Mouse (Mus musculus): ENCODE measurements around the gene Bcan. TPM values are rescaled to one million over a fixed set of nuclear protein-coding genes. Genes with fewer than 3 reads are reported as not detected.

Gene Bcan
- polyA plus RNA-seq, 1 experiment = 0.95 TPM

DNA sequence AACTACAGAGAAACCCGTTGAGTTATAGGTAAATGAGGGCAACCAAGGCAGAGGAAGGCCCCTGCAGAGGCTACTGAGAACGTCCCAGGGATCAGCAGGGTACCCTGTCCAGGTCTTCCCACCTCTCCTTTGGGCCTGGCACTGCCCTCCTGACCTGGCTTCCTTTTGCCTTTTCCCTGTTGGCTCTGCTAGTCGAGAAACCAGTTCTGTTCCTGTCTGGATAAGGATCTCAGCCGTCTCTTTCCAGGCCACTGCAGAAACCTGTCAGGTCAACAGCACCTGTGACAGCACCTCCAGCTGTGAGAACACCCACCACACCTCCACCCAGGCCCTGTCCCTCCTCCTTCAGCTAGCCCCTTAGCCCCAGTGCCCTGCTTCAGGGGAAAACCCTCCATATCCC, 41.6 kb downstream of the Bcan start:
- WGBS = 42% methylated on average over 4 of the region's 4 CpGs
- Histone ChIP-seq H3K4me3 (replicated peaks; ENCODE audit: control insufficient read depth, low read depth, low read length) (no peak overlapping the region), H3K4me1 (ENCODE audit: control insufficient read depth, insufficient read depth, low read length) (no peaks in the 10 kb centered on the region), H3K27ac (ENCODE audit: control insufficient read depth, insufficient read depth, low read depth, low read length, poor library complexity) (no peak overlapping the region)
- no peak for TF ChIP-seq POLR2A (IDR thresholded peaks at IDR 0.05; ENCODE audit: borderline replicate concordance, control insufficient read depth, low read depth, low read length)
- TF ChIP-seq CTCF (IDR thresholded peaks at IDR 0.05; ENCODE audit: control insufficient read depth, insufficient read depth, low read length) = no peak

DNA sequence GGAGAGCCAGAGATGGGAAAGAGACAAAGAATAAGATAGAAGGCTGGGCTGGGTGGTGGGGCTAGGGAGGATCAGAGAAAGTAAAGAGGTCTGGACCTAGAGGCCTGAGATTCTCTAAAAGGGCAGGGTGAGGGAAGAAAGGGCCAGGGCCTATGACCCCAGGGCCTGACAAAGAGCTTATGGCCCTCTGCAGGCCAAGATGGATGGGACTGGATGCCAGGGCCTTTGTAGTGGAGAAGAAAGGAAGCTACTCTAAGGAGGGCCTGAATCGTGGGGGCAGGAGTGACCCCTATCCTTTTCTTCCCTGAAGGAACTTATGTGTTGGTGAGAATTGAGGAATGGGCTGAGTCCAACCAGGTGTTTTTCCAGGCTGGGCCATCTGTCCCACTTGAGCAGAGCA, 42.0 kb downstream of the Bcan start:
- H3K4me3 ChIP-seq (replicated peaks; ENCODE audit: control insufficient read depth, low read depth, low read length) = no peak overlapping the region
- WGBS = 71% methylated on average over 1 of the region's 1 CpGs
- no peak overlapping the region for H3K27ac ChIP-seq (ENCODE audit: control insufficient read depth, insufficient read depth, low read depth, low read length, poor library complexity)
- H3K4me1 ChIP-seq (ENCODE audit: control insufficient read depth, insufficient read depth, low read length) = no peaks in the 10 kb centered on the region
- TF ChIP-seq CTCF (IDR thresholded peaks at IDR 0.05; ENCODE audit: control insufficient read depth, insufficient read depth, low read length) (no peak), POLR2A (IDR thresholded peaks at IDR 0.05; ENCODE audit: borderline replicate concordance, control insufficient read depth, low read depth, low read length) (no peak)

DNA sequence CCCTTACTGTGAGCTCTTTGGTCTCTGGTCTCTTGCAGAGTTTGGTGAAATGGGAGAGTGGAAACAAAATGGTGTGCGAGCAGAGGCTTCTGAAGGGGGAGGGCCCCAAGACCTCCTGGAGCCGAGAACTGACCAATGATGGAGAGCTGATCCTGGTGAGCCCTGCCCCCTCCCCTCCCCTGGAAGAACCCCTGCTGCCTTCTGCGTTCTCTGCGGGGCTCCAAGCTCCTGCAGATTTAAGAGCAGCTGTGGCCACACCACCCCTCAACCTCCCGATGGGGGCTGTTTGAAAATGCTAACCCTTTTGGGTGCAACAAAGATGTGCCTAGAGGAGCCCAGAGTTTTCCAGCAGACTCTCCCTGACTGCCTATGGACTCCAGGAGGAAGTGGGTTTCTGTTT, 47.6 kb downstream of the Bcan start:
- no peak overlapping the region for H3K27ac ChIP-seq (ENCODE audit: control insufficient read depth, insufficient read depth, low read depth, low read length, poor library complexity)
- no peak overlapping the region for H3K4me3 ChIP-seq (replicated peaks; ENCODE audit: control insufficient read depth, low read depth, low read length)
- WGBS = 7% methylated on average over 5 of the region's 5 CpGs
- TF ChIP-seq CTCF (IDR thresholded peaks at IDR 0.05; ENCODE audit: control insufficient read depth, insufficient read depth, low read length) = no peak
- no peak for TF ChIP-seq POLR2A (IDR thresholded peaks at IDR 0.05; ENCODE audit: borderline replicate concordance, control insufficient read depth, low read depth, low read length)
- no peaks in the 10 kb centered on the region for H3K4me1 ChIP-seq (ENCODE audit: control insufficient read depth, insufficient read depth, low read length)

DNA sequence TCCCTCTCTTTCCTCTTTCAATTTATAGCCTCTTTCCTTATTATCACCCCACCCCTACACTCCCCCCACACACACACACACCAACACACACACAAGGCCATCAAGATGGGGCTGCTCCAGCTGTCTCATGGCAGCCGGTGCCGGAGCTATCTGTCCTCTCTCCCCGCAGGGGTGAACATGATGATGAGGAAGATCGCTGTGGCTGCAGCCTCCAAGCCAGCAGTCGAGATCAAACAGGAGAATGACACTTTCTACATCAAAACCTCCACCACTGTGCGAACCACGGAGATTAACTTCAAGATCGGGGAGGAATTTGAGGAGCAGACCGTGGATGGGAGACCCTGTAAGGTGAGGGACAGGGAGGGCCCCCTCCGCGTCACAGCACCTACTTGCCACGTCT, 48.1 kb downstream of the Bcan start:
- 22% methylated on average over 12 of the region's 12 CpGs for WGBS
- Histone ChIP-seq H3K27ac (ENCODE audit: control insufficient read depth, insufficient read depth, low read depth, low read length, poor library complexity) (no peak overlapping the region), H3K4me3 (replicated peaks; ENCODE audit: control insufficient read depth, low read depth, low read length) (no peak overlapping the region), H3K4me1 (ENCODE audit: control insufficient read depth, insufficient read depth, low read length) (no peaks in the 10 kb centered on the region)
- TF ChIP-seq POLR2A (IDR thresholded peaks at IDR 0.05; ENCODE audit: borderline replicate concordance, control insufficient read depth, low read depth, low read length) = no peak

DNA sequence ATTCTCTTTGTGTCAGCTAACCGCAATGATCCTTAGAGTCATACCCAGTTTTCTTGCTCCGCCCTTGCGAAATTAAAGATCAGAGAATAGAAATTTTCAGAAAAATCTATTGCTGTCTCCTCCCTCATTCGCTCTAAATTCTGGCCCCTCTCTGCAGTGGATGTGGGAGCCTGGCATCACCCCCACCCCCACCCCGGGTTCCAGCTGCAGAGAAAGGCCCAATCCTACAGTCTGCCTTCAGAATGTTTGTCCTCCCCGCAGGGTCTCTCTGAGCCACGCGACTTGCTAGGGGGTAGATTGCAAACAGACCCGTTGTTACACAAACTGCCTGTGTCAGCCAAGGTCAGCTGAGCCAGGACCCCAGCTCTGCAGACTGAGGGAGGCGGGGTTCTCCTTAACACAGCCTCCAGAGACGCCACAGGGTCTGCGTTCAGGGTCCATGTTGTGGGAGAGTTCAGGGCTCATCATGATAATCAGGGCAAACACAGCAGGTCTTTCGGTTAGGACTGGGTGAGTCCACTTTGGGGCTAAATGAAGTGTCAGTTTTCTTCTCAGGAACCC, 50.0 kb downstream of the Bcan start:
- no peak for TF ChIP-seq CTCF (IDR thresholded peaks at IDR 0.05; ENCODE audit: control insufficient read depth, insufficient read depth, low read length)
- H3K4me1 ChIP-seq (ENCODE audit: control insufficient read depth, insufficient read depth, low read length) = no peaks in the 10 kb centered on the region
- no peak overlapping the region for H3K4me3 ChIP-seq (replicated peaks; ENCODE audit: control insufficient read depth, low read depth, low read length)
- 34% methylated on average over 13 of the region's 13 CpGs for WGBS
- H3K27ac ChIP-seq (ENCODE audit: control insufficient read depth, insufficient read depth, low read depth, low read length, poor library complexity) = no peak overlapping the region

DNA sequence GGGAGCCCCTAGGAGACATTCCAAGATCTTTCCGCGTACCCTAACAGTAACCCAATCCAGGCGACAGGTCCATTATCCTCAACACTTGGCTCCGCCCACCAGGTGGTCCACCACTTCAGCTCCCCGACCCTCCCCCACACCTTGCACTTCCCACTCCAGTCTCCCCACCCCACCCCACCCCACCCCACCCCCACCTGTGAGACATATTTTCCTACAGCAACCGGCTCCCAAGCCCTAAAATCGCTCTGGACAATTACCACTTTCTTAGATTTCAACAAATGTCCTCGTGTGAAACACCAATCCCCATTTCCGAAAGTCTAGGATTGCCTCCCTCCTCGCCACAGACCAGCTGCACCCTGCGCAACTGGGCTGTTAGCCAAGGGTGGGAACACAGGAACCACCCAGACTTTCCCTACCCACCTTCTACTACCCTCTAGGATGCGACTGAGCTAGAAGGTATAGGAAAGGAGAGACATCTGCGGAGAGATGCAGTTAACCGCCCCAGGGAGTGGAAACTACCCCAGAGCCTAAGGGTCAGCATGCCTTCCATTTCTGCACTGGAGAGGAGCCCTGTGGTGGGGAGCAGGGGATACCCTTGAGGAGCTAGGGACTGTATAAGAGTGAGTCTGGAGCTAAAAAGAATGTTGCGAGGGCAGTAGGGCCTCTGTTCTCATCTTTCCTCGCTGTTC, 50.6 kb downstream of the Bcan start:
- no peak overlapping the region for H3K4me3 ChIP-seq (replicated peaks; ENCODE audit: control insufficient read depth, low read depth, low read length)
- H3K4me1 ChIP-seq (ENCODE audit: control insufficient read depth, insufficient read depth, low read length) = no peaks in the 10 kb centered on the region
- no peak for TF ChIP-seq CTCF (IDR thresholded peaks at IDR 0.05; ENCODE audit: control insufficient read depth, insufficient read depth, low read length)
- no peak for TF ChIP-seq POLR2A (IDR thresholded peaks at IDR 0.05; ENCODE audit: borderline replicate concordance, control insufficient read depth, low read depth, low read length)
- 29% methylated on average over 16 of the region's 16 CpGs for WGBS
- no peak overlapping the region for H3K27ac ChIP-seq (ENCODE audit: control insufficient read depth, insufficient read depth, low read depth, low read length, poor library complexity)

DNA sequence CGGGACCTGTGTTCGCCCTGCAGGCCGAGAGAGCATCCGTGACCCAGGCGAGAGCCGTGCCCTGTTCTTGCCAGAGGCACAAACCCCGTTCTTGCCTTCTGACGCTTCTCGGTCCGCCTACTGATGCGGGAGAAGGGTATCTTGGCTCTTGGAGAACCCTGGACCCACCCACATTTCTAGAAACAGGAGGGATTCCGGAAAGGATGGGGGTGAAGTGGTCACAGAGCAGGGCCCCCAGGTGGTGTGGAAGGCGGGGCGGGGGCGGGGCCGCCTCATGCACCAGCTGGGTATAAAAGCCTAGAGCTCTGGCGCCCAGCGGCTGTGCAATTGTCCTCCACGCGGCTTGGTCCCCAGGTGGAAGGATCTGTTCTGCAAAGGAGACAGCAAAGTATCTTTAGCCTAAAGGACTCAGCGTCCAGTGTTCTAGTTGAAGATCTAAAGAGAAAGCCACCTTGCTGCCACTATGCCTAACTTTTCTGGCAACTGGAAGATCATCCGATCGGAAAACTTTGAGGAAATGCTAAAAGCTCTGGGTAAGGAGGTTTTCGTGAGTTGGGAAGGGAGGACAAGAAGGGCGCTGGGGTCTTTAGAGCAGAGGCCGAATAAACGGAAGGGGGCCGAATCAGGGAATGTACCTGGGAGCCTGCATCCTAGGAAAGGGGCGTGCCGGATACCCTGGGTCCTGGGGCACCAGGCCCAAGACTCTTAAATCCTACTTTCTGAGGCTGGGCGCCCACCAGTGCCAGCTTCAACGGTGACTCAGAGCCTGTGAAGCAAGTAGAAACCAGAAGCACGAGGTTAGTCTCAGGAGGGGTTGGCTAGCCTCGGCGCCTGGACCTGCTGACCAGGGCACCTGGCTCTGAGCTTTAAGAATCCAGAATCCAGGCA, 51.4 kb downstream of the Bcan start, which contains the start of gene Crabp2:
TSS of gene Crabp2 (plus strand) at position 289 of the 888 bp plus-strand sequence.
- Histone ChIP-seq H3K4me3 (replicated peaks; ENCODE audit: control insufficient read depth, low read depth, low read length) (no peak within 1 kb of the TSS), H3K4me1 (ENCODE audit: control insufficient read depth, insufficient read depth, low read length) (no peaks in the 10 kb centered on the region), H3K27ac (ENCODE audit: control insufficient read depth, insufficient read depth, low read depth, low read length, poor library complexity) (no peak within 1 kb of the TSS; the same call in 1 of the 2 replicates)
- TF ChIP-seq CTCF (IDR thresholded peaks at IDR 0.05; ENCODE audit: control insufficient read depth, insufficient read depth, low read length) (no peak), POLR2A (IDR thresholded peaks at IDR 0.05; ENCODE audit: borderline replicate concordance, control insufficient read depth, low read depth, low read length) (no peak)
- WGBS = 5% methylated on average over 35 of the region's 35 CpGs

DNA sequence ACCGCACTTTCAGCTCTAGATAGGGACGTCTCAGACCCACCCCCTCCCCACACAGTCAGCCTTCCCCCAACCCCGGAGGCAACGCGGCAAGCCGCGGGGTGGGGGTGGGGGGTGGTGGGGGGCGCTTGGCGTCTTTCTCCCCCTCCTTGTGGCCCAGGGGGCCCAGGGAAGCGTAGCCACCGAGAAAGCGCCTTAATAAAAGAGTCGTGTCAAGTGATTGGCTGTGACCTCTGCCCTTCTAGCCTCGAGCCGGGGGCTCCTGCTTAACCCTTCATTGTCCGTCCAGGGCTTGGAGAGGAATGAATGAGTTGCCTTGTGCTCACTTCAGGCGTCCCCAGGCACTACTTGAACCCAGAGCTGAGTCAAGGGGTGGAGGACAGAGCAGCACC, 52.2 kb downstream of the Bcan start:
- no peaks in the 10 kb centered on the region for H3K4me1 ChIP-seq (ENCODE audit: control insufficient read depth, insufficient read depth, low read length)
- H3K4me3 ChIP-seq (replicated peaks; ENCODE audit: control insufficient read depth, low read depth, low read length) = no peak overlapping the region
- TF ChIP-seq CTCF (IDR thresholded peaks at IDR 0.05; ENCODE audit: control insufficient read depth, insufficient read depth, low read length) = no peak
- TF ChIP-seq POLR2A (IDR thresholded peaks at IDR 0.05; ENCODE audit: borderline replicate concordance, control insufficient read depth, low read depth, low read length) = no peak
- WGBS = 4% methylated on average over 17 of the region's 17 CpGs
- no peak overlapping the region for H3K27ac ChIP-seq (ENCODE audit: control insufficient read depth, insufficient read depth, low read depth, low read length, poor library complexity)

Data from bone marrow, adult 2 months (tissue).